Mouse (Mus musculus) C2C12 (cell line): Measurements from ENCODE around the gene Etfrf1.

ENCODE experiments used
- CEBPB ChIP-seq: IDR thresholded peaks from one replicate; pipeline ENCODE4 v1.6.1; 2011; ENCODE audit warnings: low read depth, mild to moderate bottlenecking, control low read depth, moderate library complexity
- CTCF ChIP-seq: IDR thresholded peaks from one replicate; pipeline ENCODE4 v1.5.1; 2011; ENCODE audit not compliant: control insufficient read depth, insufficient read depth, insufficient read length
- MYOD1 ChIP-seq: IDR thresholded peaks from one replicate; pipeline ENCODE4 v1.6.1; 2011; ENCODE audit warnings: low read depth; ENCODE audit not compliant: control insufficient read depth, insufficient read length
- MYOG ChIP-seq: IDR thresholded peaks from one replicate; pipeline ENCODE4 v1.6.1; 2011; ENCODE audit not compliant: control insufficient read depth, insufficient read length; ENCODE audit errors: extremely low read depth
- USF1 ChIP-seq: IDR thresholded peaks from one replicate; pipeline ENCODE4 v1.6.1; 2011; ENCODE audit warnings: low read depth, mild to moderate bottlenecking, control low read depth, moderate library complexity

DNA sequence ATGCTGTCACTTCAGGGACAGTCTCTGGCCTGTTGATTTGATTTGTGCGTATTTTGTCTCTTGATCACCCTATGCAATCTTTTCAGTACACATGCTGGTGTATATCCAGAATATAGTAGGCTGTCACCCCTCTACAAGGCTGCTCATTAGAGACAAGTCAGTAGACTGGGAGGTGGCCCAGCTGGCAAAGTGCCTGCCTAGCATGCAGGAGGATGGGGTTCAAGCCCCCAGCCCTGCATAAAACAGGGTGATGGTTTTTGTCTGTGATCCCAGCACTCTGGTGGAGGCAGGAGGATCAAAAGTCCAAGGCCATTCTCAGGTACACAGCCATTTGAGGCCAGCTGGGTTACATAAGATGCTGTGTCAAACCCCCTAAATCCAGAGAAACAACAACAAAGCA lies 24.8 kb upstream of the Etfrf1 start:
- TF ChIP-seq CTCF (no peak), MYOG (no peak), MYOD1 (no peak), USF1 (no peak), CEBPB (no peak)
